Mouse (Mus musculus): Measurements from ENCODE around the gene Pkib. TPM values are rescaled to one million over a fixed set of nuclear protein-coding genes. Genes with fewer than 3 reads are reported as not detected.
A peak's percentile ranks its signal among the peaks of the same experiment; 100 is the strongest.

Pkib gene
- polyA plus RNA-seq, 1 experiment, result 1.9 TPM

DNA sequence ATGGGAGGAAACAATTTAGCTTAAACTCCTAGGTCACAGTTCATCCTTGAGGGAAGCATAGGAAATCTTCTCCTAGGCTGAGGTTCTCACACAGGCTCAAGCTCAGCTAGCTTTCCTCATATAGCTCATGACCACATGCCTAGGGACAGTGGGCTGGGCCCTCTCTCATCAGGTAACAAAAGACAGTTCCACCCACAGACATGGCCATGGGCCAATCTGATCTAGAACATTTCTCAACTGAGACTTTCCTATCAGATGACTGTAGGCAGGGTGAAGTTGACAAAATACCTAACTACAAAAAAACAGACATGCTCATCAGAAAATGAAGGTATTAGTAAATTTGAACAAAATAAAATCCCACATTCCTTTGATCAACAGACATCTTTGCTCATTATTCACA, 115.3 kb downstream of the Pkib start:
- Histone ChIP-seq H3K4me1 (ENCODE audit: control insufficient read depth, insufficient read depth, low read length) (no peaks in the 10 kb centered on the region), H3K27ac (ENCODE audit: insufficient read depth, low read depth, low read length) (no peak overlapping the region), H3K4me3 (ENCODE audit: insufficient read depth, low read depth, low read length) (no peak overlapping the region), H3K36me3 (ENCODE audit: control insufficient read depth, insufficient read depth, low read length) (no peaks in the 10 kb centered on the region), H3K27me3 (replicated peaks; ENCODE audit: control insufficient read depth, insufficient read depth, low read length) (no peaks in the 10 kb centered on the region)
- peak; percentile 12 for DNase-seq
- TF ChIP-seq CTCF (conservative IDR thresholded peaks at IDR 0.05; ENCODE audit: insufficient read depth, insufficient read length, low read depth, low read length) (no peak), POLR2A (IDR thresholded peaks at IDR 0.05; ENCODE audit: low read depth, low read length) (no peak)

DNA sequence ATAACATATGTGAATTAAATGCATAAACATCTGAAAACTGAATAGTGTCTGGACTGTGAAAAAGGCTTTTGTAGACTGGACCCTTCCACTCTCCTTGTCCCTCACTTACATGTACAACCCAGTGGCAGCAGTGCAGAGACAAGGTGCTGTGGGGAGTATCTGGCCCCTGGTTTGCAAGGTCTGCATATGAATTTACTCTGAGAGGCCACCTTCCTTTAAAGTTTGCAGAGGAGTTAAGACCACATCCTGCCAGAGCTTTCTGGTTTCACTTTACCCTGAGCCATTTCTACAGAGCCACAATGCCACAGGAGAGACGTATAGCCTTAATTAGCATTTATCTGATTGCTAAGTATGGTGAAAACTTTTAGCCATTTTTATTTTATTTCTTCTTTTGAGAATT, 121.6 kb downstream of the Pkib start:
- WGBS, result 86% methylated on average over 1 of the region's 1 CpGs

DNA sequence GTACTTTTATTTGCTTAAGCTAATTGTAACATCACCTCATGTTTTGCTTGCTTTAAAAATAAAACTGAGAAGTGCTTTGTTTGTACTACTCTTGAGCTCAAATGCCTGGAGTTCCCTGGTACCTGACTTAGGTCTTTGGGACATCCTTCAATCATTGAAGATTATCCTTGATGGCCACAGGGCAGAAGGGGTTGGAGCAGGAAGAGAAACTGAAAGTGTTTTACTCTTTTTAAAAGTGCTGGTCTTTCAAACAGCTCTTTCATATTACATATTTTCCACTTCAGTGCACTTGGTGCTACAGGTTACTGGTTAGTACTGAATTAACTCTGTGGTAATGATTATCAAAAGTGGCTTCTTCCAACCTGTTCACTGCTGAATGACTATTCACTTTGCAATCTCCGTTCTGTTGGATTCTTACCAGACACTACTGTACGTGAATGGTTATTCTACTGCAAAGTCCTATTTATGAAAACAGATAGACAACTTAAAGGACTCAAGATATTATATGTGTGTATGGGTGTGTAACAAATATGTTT, 123.5 kb downstream of the Pkib start:
- no peak overlapping the region for H3K4me3 ChIP-seq (ENCODE audit: insufficient read depth, low read depth, low read length)
- no peaks in the 10 kb centered on the region for H3K27me3 ChIP-seq (replicated peaks; ENCODE audit: control insufficient read depth, insufficient read depth, low read length)
- WGBS, result 41% methylated on average over 2 of the region's 2 CpGs
- TF ChIP-seq POLR2A (IDR thresholded peaks at IDR 0.05; ENCODE audit: low read depth, low read length), result no peak
- TF ChIP-seq CTCF (conservative IDR thresholded peaks at IDR 0.05; ENCODE audit: insufficient read depth, insufficient read length, low read depth, low read length), result no peak
- DNase-seq, result peak; percentile 59
- H3K4me1 ChIP-seq (ENCODE audit: control insufficient read depth, insufficient read depth, low read length), result no peaks in the 10 kb centered on the region; the same call in 1 of the 2 replicates
- H3K36me3 ChIP-seq (ENCODE audit: control insufficient read depth, insufficient read depth, low read length), result no peaks in the 10 kb centered on the region
- peak overlapping the region; percentile 56; the same call in 1 of the 2 replicates for H3K27ac ChIP-seq (ENCODE audit: insufficient read depth, low read depth, low read length)

More for the DNA sequence above, 121.6 kb downstream of the Pkib start:
- no peak for DNase-seq
- Histone ChIP-seq H3K4me1 (ENCODE audit: control insufficient read depth, insufficient read depth, low read length) (no peaks in the 10 kb centered on the region; the same call in 1 of the 2 replicates), H3K4me3 (ENCODE audit: insufficient read depth, low read depth, low read length) (no peak overlapping the region), H3K27ac (ENCODE audit: insufficient read depth, low read depth, low read length) (no peak overlapping the region), H3K27me3 (replicated peaks; ENCODE audit: control insufficient read depth, insufficient read depth, low read length) (no peaks in the 10 kb centered on the region), H3K36me3 (ENCODE audit: control insufficient read depth, insufficient read depth, low read length) (no peaks in the 10 kb centered on the region)
- TF ChIP-seq POLR2A (IDR thresholded peaks at IDR 0.05; ENCODE audit: low read depth, low read length) (no peak), CTCF (conservative IDR thresholded peaks at IDR 0.05; ENCODE audit: insufficient read depth, insufficient read length, low read depth, low read length) (no peak)

DNA sequence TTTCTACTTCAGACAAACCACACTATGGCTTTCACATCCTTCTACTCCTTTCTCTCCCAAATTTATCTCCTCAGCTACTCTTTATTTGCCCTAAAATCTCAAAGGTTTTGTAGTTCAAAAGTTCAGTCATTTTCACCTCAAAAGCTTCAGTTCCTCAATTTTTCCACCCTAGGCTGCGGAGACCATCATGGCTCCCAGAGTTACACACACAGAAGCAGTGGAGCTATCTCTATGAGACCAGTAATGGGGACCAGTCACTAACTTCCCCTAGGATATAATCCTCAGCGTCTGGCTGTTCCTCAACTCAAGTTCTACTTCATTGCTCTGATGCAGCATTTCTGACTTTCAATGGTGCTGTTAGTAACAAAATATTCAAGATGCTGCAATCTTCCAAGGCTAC, 127.2 kb downstream of the Pkib start:
- 90% methylated on average over 2 of the region's 2 CpGs for WGBS
- TF ChIP-seq POLR2A (IDR thresholded peaks at IDR 0.05; ENCODE audit: low read depth, low read length) (no peak), CTCF (conservative IDR thresholded peaks at IDR 0.05; ENCODE audit: insufficient read depth, insufficient read length, low read depth, low read length) (no peak)

DNA sequence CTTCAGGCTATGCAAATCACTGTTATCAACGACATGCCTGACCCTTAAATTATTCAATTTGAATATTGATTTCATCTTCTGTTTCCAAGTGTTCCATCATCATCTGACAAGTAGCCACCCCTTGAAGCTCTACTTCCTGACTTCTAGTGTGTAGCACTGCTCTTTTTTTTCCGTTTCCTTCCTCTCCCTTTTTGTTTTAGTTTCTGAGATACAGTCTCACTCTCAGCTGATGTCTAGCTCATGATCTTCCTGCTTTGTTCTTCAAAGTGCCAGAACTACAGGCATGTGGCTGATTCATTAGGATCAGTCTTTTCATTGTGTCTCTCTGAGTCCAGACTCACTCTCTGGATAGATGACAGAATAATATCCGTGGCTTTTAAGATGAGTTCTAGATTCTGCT, 128.9 kb downstream of the Pkib start:
- WGBS, result 64% methylated on average over 3 of the region's 3 CpGs
- DNase-seq, result no peak
- Histone ChIP-seq H3K4me1 (ENCODE audit: control insufficient read depth, insufficient read depth, low read length) (no peaks in the 10 kb centered on the region), H3K36me3 (ENCODE audit: control insufficient read depth, insufficient read depth, low read length) (no peaks in the 10 kb centered on the region), H3K27ac (ENCODE audit: insufficient read depth, low read depth, low read length) (no peak overlapping the region), H3K4me3 (ENCODE audit: insufficient read depth, low read depth, low read length) (no peak overlapping the region), H3K27me3 (replicated peaks; ENCODE audit: control insufficient read depth, insufficient read depth, low read length) (no peaks in the 10 kb centered on the region)
- TF ChIP-seq POLR2A (IDR thresholded peaks at IDR 0.05; ENCODE audit: low read depth, low read length) (no peak), CTCF (conservative IDR thresholded peaks at IDR 0.05; ENCODE audit: insufficient read depth, insufficient read length, low read depth, low read length) (no peak)

More for the DNA sequence above, 127.2 kb downstream of the Pkib start:
- Histone ChIP-seq H3K4me3 (ENCODE audit: insufficient read depth, low read depth, low read length) (no peak overlapping the region), H3K27me3 (replicated peaks; ENCODE audit: control insufficient read depth, insufficient read depth, low read length) (no peaks in the 10 kb centered on the region), H3K36me3 (ENCODE audit: control insufficient read depth, insufficient read depth, low read length) (no peaks in the 10 kb centered on the region), H3K27ac (ENCODE audit: insufficient read depth, low read depth, low read length) (no peak overlapping the region), H3K4me1 (ENCODE audit: control insufficient read depth, insufficient read depth, low read length) (no peaks in the 10 kb centered on the region; the same call in 1 of the 2 replicates)
- no peak for DNase-seq

DNA sequence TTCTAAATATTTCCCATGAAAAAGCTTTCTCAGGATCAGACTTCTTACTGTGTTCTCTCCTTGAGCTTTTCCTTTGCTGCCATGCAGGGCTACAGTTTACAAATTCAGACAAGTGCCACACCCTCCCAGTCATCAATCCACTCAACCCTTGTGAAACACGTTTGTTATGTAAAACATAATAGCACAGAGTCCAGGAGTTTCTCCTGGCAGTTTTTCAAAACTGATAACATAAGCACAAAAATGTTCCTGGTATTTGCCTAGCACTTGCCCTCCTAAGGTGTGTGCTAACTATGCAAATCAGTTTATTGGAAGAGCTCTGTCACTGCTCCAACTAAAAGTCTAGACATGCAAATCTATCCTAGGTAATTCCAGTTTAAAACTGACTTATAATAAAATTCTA, 131.3 kb downstream of the Pkib start:
- H3K27me3 ChIP-seq (replicated peaks; ENCODE audit: control insufficient read depth, insufficient read depth, low read length), result no peaks in the 10 kb centered on the region
- TF ChIP-seq POLR2A (IDR thresholded peaks at IDR 0.05; ENCODE audit: low read depth, low read length), result no peak
- no peak for TF ChIP-seq CTCF (conservative IDR thresholded peaks at IDR 0.05; ENCODE audit: insufficient read depth, insufficient read length, low read depth, low read length)

DNA sequence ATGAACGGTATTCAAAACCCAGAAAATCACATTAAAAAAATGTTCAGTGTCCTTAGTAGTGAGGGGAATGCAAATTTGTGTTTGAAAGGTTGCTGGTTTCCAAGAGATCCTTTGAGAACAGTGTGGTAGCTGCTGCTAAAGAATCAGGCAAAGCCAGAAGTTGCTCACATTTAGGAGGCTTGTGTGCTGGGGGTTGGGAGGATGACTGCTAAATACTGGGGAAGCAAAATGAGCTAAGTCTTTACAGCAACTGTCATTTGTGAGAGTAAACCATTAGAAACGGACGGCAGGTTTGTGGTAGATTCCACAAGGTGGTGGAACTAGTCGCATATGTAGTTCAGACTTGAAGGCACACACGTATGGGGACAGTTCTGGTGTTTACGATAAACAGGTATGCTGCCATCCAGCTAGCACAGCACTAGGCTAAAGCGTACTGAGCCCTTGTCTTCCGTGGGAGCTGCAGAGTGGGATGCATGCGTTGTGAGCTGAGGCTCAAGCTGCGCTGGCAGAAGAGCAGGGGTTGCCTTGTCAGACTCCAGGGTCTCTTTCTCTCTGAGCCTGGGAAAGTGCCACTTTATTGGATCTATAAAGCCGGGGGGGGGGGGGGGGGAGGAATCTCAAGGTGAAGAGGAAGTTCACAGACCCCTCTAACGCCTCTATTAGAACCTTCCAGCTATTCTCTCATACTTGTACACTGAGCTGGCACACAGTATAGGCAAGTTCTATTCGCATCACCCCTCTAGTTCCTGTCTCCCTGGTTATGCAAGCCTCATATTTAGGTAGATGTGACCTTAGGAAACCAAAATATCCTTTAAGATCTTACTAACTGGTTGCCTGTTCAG, 151.7 kb downstream of the Pkib start:
- DNase-seq, result no peak
- TF ChIP-seq POLR2A (IDR thresholded peaks at IDR 0.05; ENCODE audit: low read depth, low read length), result no peak
- TF ChIP-seq CTCF (conservative IDR thresholded peaks at IDR 0.05; ENCODE audit: insufficient read depth, insufficient read length, low read depth, low read length), result no peak
- no peak overlapping the region for H3K4me3 ChIP-seq (ENCODE audit: insufficient read depth, low read depth, low read length)
- 0 out of 2 replicates have a peak, but pooled peaks cover 4% of the 10 kb centered on the region for H3K4me1 ChIP-seq (ENCODE audit: control insufficient read depth, insufficient read depth, low read length)
- no peaks in the 10 kb centered on the region for H3K27me3 ChIP-seq (replicated peaks; ENCODE audit: control insufficient read depth, insufficient read depth, low read length)
- WGBS, result 62% methylated on average over 13 of the region's 13 CpGs
- H3K27ac ChIP-seq (ENCODE audit: insufficient read depth, low read depth, low read length), result no peak overlapping the region
- no peaks in the 10 kb centered on the region for H3K36me3 ChIP-seq (ENCODE audit: control insufficient read depth, insufficient read depth, low read length)

More for the DNA sequence above, 131.3 kb downstream of the Pkib start:
- Histone ChIP-seq H3K36me3 (ENCODE audit: control insufficient read depth, insufficient read depth, low read length) (no peaks in the 10 kb centered on the region), H3K4me1 (ENCODE audit: control insufficient read depth, insufficient read depth, low read length) (no peaks in the 10 kb centered on the region), H3K27ac (ENCODE audit: insufficient read depth, low read depth, low read length) (no peak overlapping the region), H3K4me3 (ENCODE audit: insufficient read depth, low read depth, low read length) (no peak overlapping the region)
- DNase-seq, result no peak
- WGBS, result 0% methylated on average over 1 of the region's 1 CpGs
